Mouse (Mus musculus): ENCODE data around the gene Zp1. TPM values are rescaled to one million over a fixed set of nuclear protein-coding genes. Genes with fewer than 3 reads are reported as not detected.

Zp1 gene
- polyA plus RNA-seq, 1 experiment from 2014 or later, result not detected

DNA sequence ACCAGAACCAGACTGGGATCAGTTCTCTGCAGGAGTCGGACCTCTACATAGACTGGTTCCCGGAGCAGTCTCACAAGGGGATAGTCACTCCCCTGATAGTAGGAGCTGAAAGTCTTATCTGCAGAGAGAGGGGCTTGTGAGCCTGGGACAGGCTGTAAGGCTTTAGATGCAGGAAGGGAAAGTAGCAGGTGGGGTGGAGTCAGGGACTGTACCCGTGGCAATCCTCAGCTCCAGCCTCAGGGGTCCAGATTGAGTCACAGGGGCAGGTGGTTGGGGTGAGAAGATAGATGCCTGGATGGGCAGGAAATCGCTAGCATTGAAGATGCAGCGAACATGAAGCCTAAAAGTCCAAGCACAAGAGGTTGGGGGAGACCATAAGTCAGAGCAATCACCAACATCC lies 3.9 kb downstream of the Zp1 start:
- Histone ChIP-seq H3K4me3 (no peak overlapping the region), H3K9me3 (replicated peaks) (no peaks in the 10 kb centered on the region), H3K27ac (replicated peaks) (no peak overlapping the region), H3K36me3 (no peaks in the 10 kb centered on the region), H3K27me3 (ENCODE audit: low read depth, poor library complexity, severe bottlenecking) (no peaks in the 10 kb centered on the region), H3K4me1 (no peaks in the 10 kb centered on the region)
- DNase-seq (ENCODE audit: low spot score), result no peak
- 74% methylated on average over 5 of the region's 5 CpGs for WGBS

DNA sequence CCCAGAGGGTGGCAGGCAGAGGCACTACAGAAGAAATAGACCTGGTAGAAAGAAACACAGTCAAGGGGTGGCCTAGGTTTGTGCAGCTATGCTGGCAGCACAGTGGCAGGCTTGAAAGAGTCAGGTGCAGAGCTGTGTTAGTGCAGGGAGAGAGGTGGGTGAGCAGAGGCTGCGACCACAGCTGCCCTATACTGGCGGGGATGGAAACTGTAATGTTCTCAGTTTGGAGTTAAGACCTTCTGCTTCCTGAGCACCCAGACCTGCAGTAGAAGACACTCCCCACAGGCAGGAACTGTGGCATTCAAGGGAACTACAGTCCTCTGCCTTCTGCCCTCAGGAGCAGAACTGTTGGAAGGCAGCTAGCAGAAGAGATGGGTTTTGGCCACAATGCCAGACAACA lies 5.6 kb downstream of the Zp1 start:
- H3K4me1 ChIP-seq, result no peaks in the 10 kb centered on the region
- no peak for DNase-seq (ENCODE audit: low spot score)
- no peak overlapping the region for H3K27ac ChIP-seq (replicated peaks)
- WGBS, result 81% methylated on average over 2 of the region's 2 CpGs
- H3K4me3 ChIP-seq, result no peak overlapping the region
- no peaks in the 10 kb centered on the region for H3K36me3 ChIP-seq
- no peaks in the 10 kb centered on the region for H3K27me3 ChIP-seq (ENCODE audit: low read depth, poor library complexity, severe bottlenecking)
- H3K9me3 ChIP-seq (replicated peaks), result no peaks in the 10 kb centered on the region

DNA sequence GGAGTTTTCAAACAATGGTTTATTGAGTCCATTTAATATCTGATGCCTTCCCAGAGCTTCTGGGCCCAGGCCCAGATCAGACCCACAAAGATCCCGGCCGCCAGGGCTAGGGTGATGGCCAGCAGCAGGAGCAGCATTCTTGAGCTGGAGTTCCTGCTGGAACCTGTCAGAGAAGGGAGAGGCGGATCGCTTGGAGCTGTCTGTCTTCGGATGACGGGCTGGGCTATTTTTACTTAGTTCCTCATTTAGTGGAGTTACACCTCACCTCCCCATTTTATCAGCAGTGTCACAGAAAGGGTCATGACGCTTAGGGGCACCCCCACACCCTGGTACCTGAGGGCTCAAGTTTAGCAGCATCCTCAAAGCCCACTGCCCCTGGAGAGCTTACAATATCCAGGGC lies 6.1 kb downstream of the Zp1 start:
- Histone ChIP-seq H3K4me1 (no peaks in the 10 kb centered on the region), H3K9me3 (replicated peaks) (no peaks in the 10 kb centered on the region), H3K36me3 (no peaks in the 10 kb centered on the region; the same call in 1 of the 2 replicates), H3K4me3 (no peak overlapping the region), H3K27ac (replicated peaks) (no peak overlapping the region), H3K27me3 (ENCODE audit: low read depth, poor library complexity, severe bottlenecking) (no peaks in the 10 kb centered on the region)
- no peak for DNase-seq (ENCODE audit: low spot score)
- WGBS, result 83% methylated on average over 7 of the region's 7 CpGs

DNA sequence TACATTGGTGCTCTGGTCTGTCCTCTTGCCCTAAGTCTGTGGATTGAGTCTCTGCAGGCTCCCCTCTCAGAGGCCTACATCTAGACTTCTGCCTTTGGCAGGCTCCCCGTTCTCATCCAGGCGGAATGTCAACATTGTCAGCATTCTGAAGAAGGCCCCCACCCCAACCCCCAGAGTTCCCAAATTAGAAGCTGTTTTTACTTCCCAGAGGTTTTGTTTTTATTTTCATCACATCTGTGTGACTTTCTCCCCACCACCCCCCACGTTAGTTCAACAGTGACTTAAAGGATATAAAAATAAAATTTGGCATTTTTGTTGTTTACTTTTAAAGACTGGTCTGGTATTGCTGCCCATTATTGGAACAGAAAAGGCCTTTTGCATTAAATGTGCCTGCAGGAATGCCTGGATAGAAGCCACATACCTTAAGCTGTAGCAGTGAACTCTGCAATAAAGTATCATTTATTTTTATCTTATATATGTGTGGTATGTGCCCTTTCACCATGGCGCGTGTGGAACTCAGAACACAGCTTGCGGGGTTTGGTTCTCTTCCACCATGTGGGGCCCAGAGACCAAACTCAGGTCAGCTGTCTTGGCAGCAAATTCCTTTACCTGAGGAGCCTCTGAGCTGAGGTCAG lies 11.2 kb downstream of the Zp1 start:
- no peak overlapping the region for H3K4me3 ChIP-seq
- H3K27ac ChIP-seq (replicated peaks), result no peak overlapping the region
- H3K27me3 ChIP-seq (ENCODE audit: low read depth, poor library complexity, severe bottlenecking), result no peaks in the 10 kb centered on the region
- no peak for DNase-seq (ENCODE audit: low spot score)
- H3K4me1 ChIP-seq, result no peaks in the 10 kb centered on the region
- 82% methylated on average over 6 of the region's 6 CpGs for whole genome bisulfite sequencing
- H3K9me3 ChIP-seq (replicated peaks), result no peaks in the 10 kb centered on the region
- peaks cover 49% of the 10 kb centered on the region for H3K36me3 ChIP-seq

DNA sequence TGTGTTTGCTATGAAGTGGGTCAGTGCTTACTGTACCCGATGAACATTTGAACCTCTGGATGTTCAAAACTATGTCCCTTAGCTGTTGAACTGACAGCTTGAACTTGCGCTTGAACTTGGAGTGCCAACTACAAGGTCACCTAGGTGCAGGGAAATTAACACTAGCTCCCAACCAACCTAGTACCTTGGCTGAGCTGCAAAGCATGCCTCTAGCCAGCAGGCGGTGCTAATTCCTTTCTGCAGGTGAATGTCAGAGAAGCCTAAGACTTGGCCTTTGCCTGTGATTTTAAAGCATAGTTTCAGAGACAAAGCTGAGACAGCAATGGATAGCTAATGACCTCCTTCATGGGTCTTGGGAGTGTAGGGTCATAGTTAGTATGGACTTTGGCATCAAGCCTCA lies 12.5 kb downstream of the Zp1 start:
- H3K36me3 ChIP-seq, result peaks cover 62% of the 10 kb centered on the region
- WGBS, result 59% methylated on average over 3 of the region's 3 CpGs

DNA sequence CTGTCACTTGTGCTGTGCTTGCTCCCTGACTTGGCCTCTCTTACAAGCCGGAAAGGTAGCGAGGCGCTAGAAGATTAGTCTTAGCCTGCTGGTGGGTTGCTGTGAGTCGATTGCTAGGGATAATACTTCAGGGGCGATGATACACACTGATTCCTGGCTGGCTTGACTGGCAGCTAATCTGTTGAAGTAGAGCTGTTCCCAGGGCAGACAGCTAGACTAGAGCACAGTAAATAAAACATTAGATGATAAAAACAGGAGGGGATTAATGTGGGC lies 14.8 kb downstream of the Zp1 start:
- H3K9me3 ChIP-seq (replicated peaks), result no peaks in the 10 kb centered on the region
- WGBS, result 89% methylated on average over 5 of the region's 5 CpGs
- H3K4me1 ChIP-seq, result no peaks in the 10 kb centered on the region
- no peak for DNase-seq (ENCODE audit: low spot score)
- H3K4me3 ChIP-seq, result no peak overlapping the region
- no peak overlapping the region for H3K27ac ChIP-seq (replicated peaks)
- peaks cover 84% of the 10 kb centered on the region for H3K36me3 ChIP-seq
- no peaks in the 10 kb centered on the region for H3K27me3 ChIP-seq (ENCODE audit: low read depth, poor library complexity, severe bottlenecking)

More for the DNA sequence above, 12.5 kb downstream of the Zp1 start:
- no peaks in the 10 kb centered on the region for H3K9me3 ChIP-seq (replicated peaks)
- H3K4me1 ChIP-seq, result no peaks in the 10 kb centered on the region
- H3K4me3 ChIP-seq, result no peak overlapping the region
- peak; percentile 49 for DNase-seq (ENCODE audit: low spot score)
- H3K27me3 ChIP-seq (ENCODE audit: low read depth, poor library complexity, severe bottlenecking), result no peaks in the 10 kb centered on the region
- H3K27ac ChIP-seq (replicated peaks), result no peak overlapping the region

DNA sequence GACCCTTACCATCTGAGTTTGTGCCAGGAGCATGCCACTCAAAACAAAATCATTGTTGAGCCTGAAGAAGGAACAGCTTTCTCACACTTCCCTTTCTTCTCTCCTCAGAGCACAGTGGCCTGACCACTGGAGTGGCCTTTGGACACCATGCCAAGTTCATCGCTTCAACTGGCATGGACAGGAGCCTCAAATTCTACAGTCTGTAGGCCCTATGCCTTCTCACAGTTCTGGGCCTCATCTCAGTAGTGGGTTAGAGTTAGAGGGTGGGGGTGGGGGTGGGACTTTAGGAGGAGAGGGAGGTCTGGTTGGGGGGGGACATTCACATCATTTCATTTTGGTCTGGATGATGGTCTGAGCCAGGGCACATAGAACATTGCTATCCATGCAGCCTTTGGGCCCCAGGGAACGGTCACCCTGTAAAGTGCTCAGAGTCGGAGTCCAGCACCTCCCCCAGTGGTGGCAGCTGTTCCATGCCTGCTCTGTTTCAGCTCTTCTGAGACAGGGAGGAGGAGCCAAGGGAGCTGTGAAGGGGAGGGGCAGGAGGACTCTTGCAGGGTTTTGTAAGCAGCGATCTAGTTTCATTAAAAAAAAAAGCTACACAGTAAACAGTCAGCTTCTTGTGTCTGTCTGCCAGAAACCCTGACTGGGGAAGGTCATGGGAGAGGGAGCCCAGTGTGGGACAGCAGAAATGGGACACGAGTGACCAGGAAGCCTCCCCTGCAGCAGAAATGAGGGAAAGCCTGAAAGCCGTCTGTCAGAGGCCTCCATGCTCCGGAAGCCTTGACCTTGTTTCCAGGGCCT lies 15.3 kb downstream of the Zp1 start:
- Histone ChIP-seq H3K4me1 (no peaks in the 10 kb centered on the region), H3K36me3 (peaks cover 90% of the 10 kb centered on the region), H3K9me3 (replicated peaks) (no peaks in the 10 kb centered on the region), H3K27ac (replicated peaks) (no peak overlapping the region), H3K4me3 (no peak overlapping the region), H3K27me3 (ENCODE audit: low read depth, poor library complexity, severe bottlenecking) (no peaks in the 10 kb centered on the region)
- DNase-seq (ENCODE audit: low spot score), result no peak
- 78% methylated on average over 7 of the region's 7 CpGs for WGBS

DNA sequence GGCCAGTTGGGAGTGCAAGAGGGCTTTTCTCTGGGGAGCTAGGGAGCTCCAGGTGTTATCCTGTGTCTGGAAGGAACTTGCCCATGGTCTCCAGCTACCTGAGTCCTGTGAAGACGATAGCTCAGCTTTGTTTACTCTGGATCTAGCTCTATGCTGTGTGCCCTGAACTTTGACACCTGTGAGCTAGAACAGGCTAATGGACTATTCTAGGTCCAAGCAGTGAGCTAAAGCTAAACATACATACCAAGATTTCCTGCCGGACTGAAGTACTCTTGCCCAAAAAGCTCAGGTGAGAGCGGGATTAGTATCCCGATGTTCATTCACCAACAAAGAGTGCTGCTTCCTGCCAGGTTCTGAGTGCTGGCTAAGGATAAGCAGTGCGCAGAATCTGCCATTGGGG lies 15.9 kb downstream of the Zp1 start:
- H3K4me3 ChIP-seq, result no peak overlapping the region
- no peaks in the 10 kb centered on the region for H3K4me1 ChIP-seq
- no peak for DNase-seq (ENCODE audit: low spot score)
- H3K36me3 ChIP-seq, result peaks cover 96% of the 10 kb centered on the region
- WGBS, result 93% methylated on average over 5 of the region's 5 CpGs
- no peaks in the 10 kb centered on the region for H3K27me3 ChIP-seq (ENCODE audit: low read depth, poor library complexity, severe bottlenecking)
- H3K27ac ChIP-seq (replicated peaks), result no peak overlapping the region
- no peaks in the 10 kb centered on the region for H3K9me3 ChIP-seq (replicated peaks)

DNA sequence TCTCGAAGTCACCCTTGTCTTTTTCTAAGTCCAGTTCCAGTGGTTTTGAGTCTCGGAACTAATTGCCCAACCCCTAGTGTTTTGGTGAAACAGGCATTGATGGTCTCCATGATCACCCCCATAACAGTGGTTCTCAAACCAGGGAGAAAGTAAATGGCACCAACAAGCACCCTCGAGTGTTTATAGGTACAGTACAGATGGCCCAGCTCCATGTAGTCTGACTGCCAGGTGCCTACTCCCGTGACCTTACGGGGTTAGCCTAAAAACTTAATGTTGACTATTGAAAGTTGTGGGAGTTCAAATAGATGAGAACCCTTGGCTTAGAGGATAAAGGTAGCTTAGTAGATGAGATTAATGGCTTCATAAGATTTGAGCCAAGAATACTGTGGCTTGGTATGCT lies 19.4 kb downstream of the Zp1 start:
- DNase-seq (ENCODE audit: low spot score), result no peak
- WGBS, result 96% methylated on average over 5 of the region's 5 CpGs
- Histone ChIP-seq H3K36me3 (peaks cover 94% of the 10 kb centered on the region), H3K27ac (replicated peaks) (no peak overlapping the region), H3K9me3 (replicated peaks) (no peaks in the 10 kb centered on the region), H3K4me1 (peaks cover 16% of the 10 kb centered on the region), H3K27me3 (ENCODE audit: low read depth, poor library complexity, severe bottlenecking) (no peaks in the 10 kb centered on the region), H3K4me3 (no peak overlapping the region)

DNA sequence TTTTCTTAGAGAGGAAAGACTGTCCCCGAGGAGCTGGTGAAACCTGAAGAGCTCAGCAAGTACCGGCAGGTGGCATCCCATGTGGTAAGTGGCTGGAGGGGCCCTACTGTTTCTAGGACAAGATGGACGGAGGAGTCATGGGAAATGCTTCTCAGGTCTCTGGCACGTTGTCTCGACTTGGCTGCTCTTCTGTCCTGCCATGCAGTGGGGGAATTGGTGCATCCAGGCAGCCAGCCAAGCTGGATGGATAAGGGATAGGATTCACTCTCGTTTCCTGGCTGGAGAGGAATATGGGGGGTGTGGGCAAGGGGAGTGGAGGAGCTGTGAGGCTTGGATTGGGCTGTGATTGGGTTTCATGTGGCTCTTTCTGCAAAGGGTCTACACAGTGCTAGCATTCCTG lies 20.1 kb downstream of the Zp1 start:
- no peaks in the 10 kb centered on the region for H3K9me3 ChIP-seq (replicated peaks)
- H3K27me3 ChIP-seq (ENCODE audit: low read depth, poor library complexity, severe bottlenecking), result no peaks in the 10 kb centered on the region
- peaks cover 19% of the 10 kb centered on the region for H3K4me1 ChIP-seq
- no peak overlapping the region for H3K4me3 ChIP-seq
- WGBS, result 89% methylated on average over 6 of the region's 6 CpGs
- no peak overlapping the region for H3K27ac ChIP-seq (replicated peaks)
- H3K36me3 ChIP-seq, result peaks cover 86% of the 10 kb centered on the region
- no peak for DNase-seq (ENCODE audit: low spot score)

DNA sequence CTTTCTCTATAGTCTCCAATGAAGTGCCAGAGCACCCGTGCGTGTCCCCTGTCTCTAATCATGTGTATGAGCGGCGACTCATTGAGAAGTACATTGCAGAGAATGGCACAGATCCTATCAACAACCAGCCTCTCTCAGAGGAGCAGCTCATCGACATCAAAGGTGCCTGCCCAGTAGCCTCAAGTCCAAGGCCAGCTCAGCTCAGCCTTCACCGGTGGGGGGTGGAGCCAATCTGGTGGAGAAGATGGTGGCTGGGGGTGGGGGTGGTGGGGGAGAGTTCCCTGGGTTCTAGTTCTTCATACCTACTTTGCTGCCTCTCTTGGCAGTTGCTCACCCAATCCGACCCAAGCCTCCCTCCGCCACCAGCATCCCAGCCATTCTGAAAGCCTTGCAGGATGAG lies 22.9 kb downstream of the Zp1 start:
- Histone ChIP-seq H3K27me3 (ENCODE audit: low read depth, poor library complexity, severe bottlenecking) (no peaks in the 10 kb centered on the region), H3K27ac (replicated peaks) (no peak overlapping the region), H3K4me3 (no peak overlapping the region; the same call in 1 of the 2 replicates), H3K4me1 (peaks cover 24% of the 10 kb centered on the region), H3K9me3 (replicated peaks) (no peaks in the 10 kb centered on the region), H3K36me3 (peaks cover 58% of the 10 kb centered on the region)
- 90% methylated on average over 8 of the region's 8 CpGs for WGBS
- DNase-seq (ENCODE audit: low spot score), result no peak

DNA sequence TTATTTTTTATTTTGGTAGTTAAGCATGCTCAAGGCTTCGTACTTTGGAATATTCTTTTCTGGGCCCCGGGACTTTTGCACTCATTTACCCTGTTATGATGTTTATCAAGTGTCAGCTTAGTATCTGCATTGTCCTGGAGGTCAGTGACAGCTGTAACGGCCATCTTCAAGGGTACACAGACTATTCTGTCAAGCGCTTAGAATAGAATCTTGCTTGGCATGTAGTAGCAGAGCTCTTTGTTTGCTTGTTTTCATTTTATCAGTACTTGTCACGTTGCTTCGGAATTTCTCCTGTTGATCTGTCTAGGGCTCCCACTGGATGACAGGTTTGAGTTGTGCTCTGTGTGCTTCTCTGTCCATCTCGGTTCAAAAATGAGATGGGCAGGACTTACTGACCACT lies 23.6 kb downstream of the Zp1 start:
- Histone ChIP-seq H3K36me3 (peaks cover 52% of the 10 kb centered on the region), H3K27ac (replicated peaks) (no peak overlapping the region), H3K9me3 (replicated peaks) (no peaks in the 10 kb centered on the region), H3K27me3 (ENCODE audit: low read depth, poor library complexity, severe bottlenecking) (no peaks in the 10 kb centered on the region), H3K4me3 (peak overlapping the region; percentile 83), H3K4me1 (peaks cover 24% of the 10 kb centered on the region)
- DNase-seq (ENCODE audit: low spot score), result no peak
- WGBS, result 90% methylated on average over 7 of the region's 7 CpGs

DNA sequence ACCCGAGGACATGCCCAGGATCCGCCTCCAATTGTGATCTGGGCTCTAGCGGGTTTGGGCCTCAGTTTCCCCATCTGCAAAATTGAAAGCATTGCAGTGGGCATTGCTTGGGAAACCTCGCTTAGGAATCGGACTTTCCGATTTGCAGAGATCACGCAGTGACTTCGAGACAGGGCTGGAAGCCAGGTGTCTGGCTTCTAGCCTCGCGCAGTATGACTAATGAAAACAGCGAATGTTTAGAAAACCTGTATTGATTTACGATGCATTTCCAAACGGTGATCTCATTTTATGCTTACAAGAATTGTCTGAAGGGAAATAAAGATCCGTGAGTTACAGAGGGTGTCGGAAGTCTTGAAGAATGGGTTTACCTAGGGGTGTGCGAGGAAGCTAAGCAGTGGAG lies 24.7 kb downstream of the Zp1 start:
- Histone ChIP-seq H3K27me3 (ENCODE audit: low read depth, poor library complexity, severe bottlenecking) (no peaks in the 10 kb centered on the region), H3K36me3 (peaks cover 40% of the 10 kb centered on the region), H3K9me3 (replicated peaks) (no peaks in the 10 kb centered on the region), H3K27ac (replicated peaks) (peak overlapping the region; percentile 94), H3K4me3 (peak overlapping the region; percentile 83), H3K4me1 (peaks cover 24% of the 10 kb centered on the region)
- WGBS, result 4% methylated on average over 16 of the region's 16 CpGs
- DNase-seq (ENCODE audit: low spot score), result no peak

Measured in midbrain, embryonic 10.5 days (tissue).